Mouse (Mus musculus): Measurements from ENCODE around the gene Gm19345. TPM values are rescaled to one million over a fixed set of nuclear protein-coding genes. Genes with fewer than 3 reads are reported as not detected.
A peak's percentile ranks its signal among the peaks of the same experiment; 100 is the strongest.

Gm19345 gene
- polyA plus RNA-seq, 1 experiment from 2014 or later, result 22.9 TPM

GRCm38 (mm10) chr7:19876781-19877425 is 25.1 kb downstream of the Gm19345 start:
- H3K9ac ChIP-seq (ENCODE audit: low read depth, low read length), result no peak overlapping the region
- WGBS, result 65% methylated on average over 14 of the region's 14 CpGs
- H3K27ac ChIP-seq (ENCODE audit: low read depth, low read length), result no peak overlapping the region
- H3K4me2 ChIP-seq (ENCODE audit: low read length), result no peak overlapping the region
- peak; percentile 21 for ATAC-seq
- H3K4me1 ChIP-seq (ENCODE audit: control insufficient read depth, insufficient read depth, low read depth, low read length), result no peaks in the 10 kb centered on the region
- H3K27me3 ChIP-seq (replicated peaks; ENCODE audit: control insufficient read depth, insufficient read depth, low read length), result no peaks in the 10 kb centered on the region
- no peaks in the 10 kb centered on the region for H3K9me3 ChIP-seq (ENCODE audit: control insufficient read depth, low read length)
- no peaks in the 10 kb centered on the region for H3K36me3 ChIP-seq (ENCODE audit: control insufficient read depth, insufficient read depth, low read length)
- no peak overlapping the region for H3K4me3 ChIP-seq (ENCODE audit: low read length)

- Histone ChIP-seq H3K27me3 (replicated peaks; ENCODE audit: control insufficient read depth, insufficient read depth, low read length) (no peaks in the 10 kb centered on the region), H3K9ac (ENCODE audit: low read depth, low read length) (no peak overlapping the region), H3K4me2 (ENCODE audit: low read length) (no peak overlapping the region), H3K4me3 (ENCODE audit: low read length) (no peak overlapping the region), H3K27ac (ENCODE audit: low read depth, low read length) (no peak overlapping the region), H3K9me3 (ENCODE audit: control insufficient read depth, low read length) (no peaks in the 10 kb centered on the region), H3K4me1 (ENCODE audit: control insufficient read depth, insufficient read depth, low read depth, low read length) (no peaks in the 10 kb centered on the region), H3K36me3 (ENCODE audit: control insufficient read depth, insufficient read depth, low read length) (no peaks in the 10 kb centered on the region)
- no peak for ATAC-seq
- WGBS, result 85% methylated on average over 8 of the region's 8 CpGs
Measured at GRCm38 (mm10) chr7:19880754-19881153, 29.0 kb downstream of the Gm19345 start.

GRCm38 (mm10) chr7:19887849-19888248 is 36.0 kb downstream of the Gm19345 start, which contains the start of gene Ceacam19:
Ceacam19 (minus strand) TSS chr7:19887965.
- no peak within 1 kb of the TSS for H3K27ac ChIP-seq (ENCODE audit: low read depth, low read length)
- ATAC-seq, result no peak
- H3K36me3 ChIP-seq (ENCODE audit: control insufficient read depth, insufficient read depth, low read length), result no peaks in the 10 kb centered on the region
- no peak within 1 kb of the TSS for H3K9ac ChIP-seq (ENCODE audit: low read depth, low read length)
- H3K4me1 ChIP-seq (ENCODE audit: control insufficient read depth, insufficient read depth, low read depth, low read length), result no peaks in the 10 kb centered on the region
- no peak within 1 kb of the TSS for H3K4me3 ChIP-seq (ENCODE audit: low read length)
- WGBS, result 74% methylated on average over 7 of the region's 7 CpGs
- no peak within 1 kb of the TSS for H3K4me2 ChIP-seq (ENCODE audit: low read length)
- H3K27me3 ChIP-seq (replicated peaks; ENCODE audit: control insufficient read depth, insufficient read depth, low read length), result no peaks in the 10 kb centered on the region
- H3K9me3 ChIP-seq (ENCODE audit: control insufficient read depth, low read length), result no peaks in the 10 kb centered on the region

GRCm38 (mm10) chr7:19889881-19890280 is 38.1 kb downstream of the Gm19345 start:
- H3K27ac ChIP-seq (ENCODE audit: low read depth, low read length), result no peak overlapping the region
- no peak overlapping the region for H3K4me2 ChIP-seq (ENCODE audit: low read length)
- H3K4me1 ChIP-seq (ENCODE audit: control insufficient read depth, insufficient read depth, low read depth, low read length), result no peaks in the 10 kb centered on the region
- no peaks in the 10 kb centered on the region for H3K27me3 ChIP-seq (replicated peaks; ENCODE audit: control insufficient read depth, insufficient read depth, low read length)
- H3K36me3 ChIP-seq (ENCODE audit: control insufficient read depth, insufficient read depth, low read length), result no peaks in the 10 kb centered on the region
- H3K4me3 ChIP-seq (ENCODE audit: low read length), result no peak overlapping the region
- 53% methylated on average over 8 of the region's 8 CpGs for WGBS
- H3K9me3 ChIP-seq (ENCODE audit: control insufficient read depth, low read length), result no peaks in the 10 kb centered on the region
- no peak for ATAC-seq
- H3K9ac ChIP-seq (ENCODE audit: low read depth, low read length), result no peak overlapping the region

Other genes starting within 250 kb of the Gm19345 start
- 54.1 and 54.4 TPM in 2 replicates for gene Clasrp, start 247.5 kb upstream of the Gm19345 start, polyA plus RNA-seq (2015; fragmentation: Nextera tagmentation; extraction: Ambion mirVana)
- 6.7 and 6.9 TPM in 2 replicates for gene Relb, start 222.6 kb upstream of the Gm19345 start, polyA plus RNA-seq (2015; fragmentation: Nextera tagmentation; extraction: Ambion mirVana)
- gene Clptm1, start 187.0 kb upstream of the Gm19345 start, polyA plus RNA-seq (2015; fragmentation: Nextera tagmentation; extraction: Ambion mirVana), result 138 and 140 TPM in 2 replicates
- not detected in 2 replicates for gene Apoc2, start 174.1 kb upstream of the Gm19345 start, polyA plus RNA-seq (2015; fragmentation: Nextera tagmentation; extraction: Ambion mirVana)
- gene Gm44805, start 170.6 kb upstream of the Gm19345 start, polyA plus RNA-seq (2015; fragmentation: Nextera tagmentation; extraction: Ambion mirVana), result not detected in 2 replicates
- not detected in 2 replicates for gene Apoc4, start 170.5 kb upstream of the Gm19345 start, polyA plus RNA-seq (2015; fragmentation: Nextera tagmentation; extraction: Ambion mirVana)
- 1.4 and 3.1 TPM in 2 replicates for gene Apoc1, start 159.3 kb upstream of the Gm19345 start, polyA plus RNA-seq (2015; fragmentation: Nextera tagmentation; extraction: Ambion mirVana)
- 849 and 1,414 TPM in 2 replicates for gene Apoe, start 152.8 kb upstream of the Gm19345 start, polyA plus RNA-seq (2015; fragmentation: Nextera tagmentation; extraction: Ambion mirVana)
- 134 and 135 TPM in 2 replicates for gene Tomm40, start 136.6 kb upstream of the Gm19345 start, polyA plus RNA-seq (2015; fragmentation: Nextera tagmentation; extraction: Ambion mirVana)
- 57.7 and 59.7 TPM in 2 replicates for gene Nectin2, start 101.5 kb upstream of the Gm19345 start, polyA plus RNA-seq (2015; fragmentation: Nextera tagmentation; extraction: Ambion mirVana)
- 24.4 and 24.6 TPM in 2 replicates for gene Bcam, start 81.0 kb upstream of the Gm19345 start, polyA plus RNA-seq (2015; fragmentation: Nextera tagmentation; extraction: Ambion mirVana)
- gene Cblc, start 55.2 kb upstream of the Gm19345 start, polyA plus RNA-seq (2015; fragmentation: Nextera tagmentation; extraction: Ambion mirVana), result 0.34 and 0.41 TPM in 2 replicates
- gene Bcl3, start 29.2 kb upstream of the Gm19345 start, polyA plus RNA-seq (2015; fragmentation: Nextera tagmentation; extraction: Ambion mirVana), result 0.70 and 1.2 TPM in 2 replicates
- 1.4 and 2.0 TPM in 2 replicates for gene Ceacam16, start 9.3 kb downstream of the Gm19345 start, polyA plus RNA-seq (2015; fragmentation: Nextera tagmentation; extraction: Ambion mirVana)
- gene Ceacam19, start 36.0 kb downstream of the Gm19345 start, polyA plus RNA-seq (2015; fragmentation: Nextera tagmentation; extraction: Ambion mirVana), result not detected in 2 replicates
- gene Pvr, start 69.2 kb downstream of the Gm19345 start, polyA plus RNA-seq (2015; fragmentation: Nextera tagmentation; extraction: Ambion mirVana), result 9.6 and 10.8 TPM in 2 replicates
- gene Igsf23, start 98.8 kb downstream of the Gm19345 start, polyA plus RNA-seq (2015; fragmentation: Nextera tagmentation; extraction: Ambion mirVana), result not detected in 2 replicates
- gene Ceacam20, start 113.4 kb downstream of the Gm19345 start, polyA plus RNA-seq (2015; fragmentation: Nextera tagmentation; extraction: Ambion mirVana), result not detected in 2 replicates
- gene Nlrp9b, start 139.5 kb downstream of the Gm19345 start, polyA plus RNA-seq (2015; fragmentation: Nextera tagmentation; extraction: Ambion mirVana), result not detected in 2 replicates
- gene Vmn1r91, start 247.7 kb downstream of the Gm19345 start, polyA plus RNA-seq (2015; fragmentation: Nextera tagmentation; extraction: Ambion mirVana), result not detected in 2 replicates